Mouse (Mus musculus) midbrain, postnatal 0 days (tissue): ENCODE data around the gene Pex13. TPM values are rescaled to one million over a fixed set of nuclear protein-coding genes. Genes with fewer than 3 reads are reported as not detected.

Experiments used
- ATAC-seq: fragments of 200-750 bp; cut with Nextera tagmentation; 2 replicates; pipeline ENCODE4 v1.8.0; 2017; ENCODE audit warnings: moderate number of reproducible peaks, mild to moderate bottlenecking, moderate TSS enrichment, moderate library complexity; ENCODE audit not compliant: low FRiP score
- DNase-seq: peaks from one replicate; pipeline ENCODE4 v3.0.0-alpha.2; 2015; ENCODE audit warnings: low spot score
- H3K27ac ChIP-seq: fragments of 300-500 bp; sonication (generic); 2 replicates; pipeline ENCODE4 v1.5.1; 2014; ENCODE audit warnings: low read depth, mild to moderate bottlenecking, low read length, mixed read lengths
- H3K27me3 ChIP-seq: fragments of 300-500 bp; sonication (generic); 2 replicates; pipeline ENCODE4 v1.6.1; 2014; ENCODE audit warnings: low read length, control low read depth, mixed read lengths; ENCODE audit not compliant: insufficient read depth
- H3K36me3 ChIP-seq: fragments of 300-500 bp; sonication (generic); 2 replicates; pipeline ENCODE4 v1.6.1; 2014; ENCODE audit warnings: low read length, control low read depth, mixed read lengths; ENCODE audit not compliant: insufficient read depth
- H3K4me1 ChIP-seq: fragments of 300-500 bp; sonication (generic); 2 replicates; pipeline ENCODE4 v1.6.1; 2014; ENCODE audit warnings: mild to moderate bottlenecking, control low read depth, antibody characterized with exemption, low read length, mixed read lengths; ENCODE audit not compliant: insufficient read depth
- H3K4me2 ChIP-seq: fragments of 300-500 bp; sonication (generic); 2 replicates; pipeline ENCODE4 v1.6.1; 2014; ENCODE audit warnings: low read depth, mild to moderate bottlenecking, low read length, mixed read lengths; ENCODE audit not compliant: poor library complexity, severe bottlenecking
- H3K4me3 ChIP-seq: fragments of 300-500 bp; sonication (generic); 2 replicates; pipeline ENCODE4 v1.5.1; 2014; ENCODE audit warnings: low read depth, mild to moderate bottlenecking, low read length, moderate library complexity
- H3K9ac ChIP-seq: fragments of 300-500 bp; sonication (generic); replicated peaks from 2 replicates; pipeline ENCODE4 v1.6.1; 2014; ENCODE audit warnings: mild to moderate bottlenecking, low read length, moderate library complexity, mixed read lengths; ENCODE audit not compliant: poor library complexity, severe bottlenecking
- H3K9me3 ChIP-seq: fragments of 300-500 bp; sonication (generic); 2 replicates; pipeline ENCODE4 v1.6.1; 2016; ENCODE audit warnings: low read length, control low read depth
- CTCF ChIP-seq: IDR thresholded peaks from 2 replicates; pipeline ENCODE4 v1.5.1; 2016; ENCODE audit warnings: antibody characterized with exemption, mild to moderate bottlenecking
- WGBS: fragments of 180-500 bp; shearing (Covaris S2); extraction: QIAGEN DNeasy Blood & Tissue Kit; methylation state at CpG from one replicate; pipeline ENCODE4 v1.1.7; 2014; 5-methylcytosine and 5-hydroxymethylcytosine counted together
- polyA plus RNA-seq: library from polyadenylated mRNA; unstranded; fragments of >200 nt; fragmentation: Nextera tagmentation; extraction: Ambion mirVana; gene quantifications from 2 replicates; pipeline ENCODE4 v1.2.1, GENCODE M21; 2015
- total RNA-seq: library from RNA; depleted of rRNA; stranded (reverse); fragments of >200 nt; gene quantifications from 2 replicates; pipeline ENCODE4 v1.2.3, GENCODE M21; 2014

Gene Pex13
- total and polyA plus RNA-seq, 2 experiments from 2014 or later, result 17.9 to 24.8 TPM

DNA sequence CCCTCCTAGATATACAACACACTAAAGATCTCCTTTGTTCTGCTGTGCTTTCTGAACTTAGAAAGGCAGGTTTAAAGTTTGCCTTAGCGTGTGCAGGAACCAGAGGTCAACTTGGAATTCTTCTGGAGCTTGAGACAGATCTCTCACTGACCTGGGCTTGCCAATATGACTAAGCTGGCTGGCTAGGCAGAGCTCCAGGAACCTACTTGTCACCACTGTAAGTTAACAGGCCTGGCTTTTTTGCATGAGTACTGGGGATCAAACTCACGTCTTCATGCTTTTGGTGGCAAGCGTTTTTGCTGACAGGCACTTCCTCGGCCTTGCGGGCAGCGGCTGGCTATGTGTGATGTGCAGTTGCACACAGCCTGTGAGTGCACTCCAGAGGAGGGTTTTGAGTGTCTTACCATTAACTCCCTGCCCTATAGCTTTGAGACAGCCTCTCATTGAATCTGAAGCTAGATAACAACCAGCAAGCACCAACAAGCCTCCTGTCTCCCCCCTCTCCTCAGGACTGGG, 14.7 kb upstream of the Pex13 start:
- DNase-seq (no peak), ATAC-seq (no peak)
- no peak overlapping the region for H3K4me2 ChIP-seq
- H3K4me1 ChIP-seq, result no peaks in the 10 kb centered on the region
- 95% methylated on average over 6 of the region's 6 CpGs for WGBS
- peaks cover 29% of the 10 kb centered on the region for H3K36me3 ChIP-seq
- H3K9me3 ChIP-seq, result no peaks in the 10 kb centered on the region
- H3K27me3 ChIP-seq, result no peaks in the 10 kb centered on the region
- no peak overlapping the region for H3K4me3 ChIP-seq
- TF ChIP-seq CTCF, result no peak
- H3K27ac ChIP-seq, result no peak overlapping the region
- H3K9ac ChIP-seq, result no peak overlapping the region

GRCm38 (mm10) chr11:23679044-23679642, 13.4 kb upstream of the Pex13 start:
- no peak overlapping the region for H3K4me2 ChIP-seq
- ATAC-seq (no peak), DNase-seq (peak; percentile 82)
- H3K4me1 ChIP-seq, result no peaks in the 10 kb centered on the region
- H3K27me3 ChIP-seq, result no peaks in the 10 kb centered on the region
- 54% methylated on average over 3 of the region's 3 CpGs for WGBS
- H3K27ac ChIP-seq, result no peak overlapping the region
- H3K36me3 ChIP-seq, result peaks cover 36% of the 10 kb centered on the region
- H3K9ac ChIP-seq, result no peak overlapping the region
- peak; percentile 86 for TF ChIP-seq CTCF
- no peak overlapping the region for H3K4me3 ChIP-seq
- no peaks in the 10 kb centered on the region for H3K9me3 ChIP-seq

DNA sequence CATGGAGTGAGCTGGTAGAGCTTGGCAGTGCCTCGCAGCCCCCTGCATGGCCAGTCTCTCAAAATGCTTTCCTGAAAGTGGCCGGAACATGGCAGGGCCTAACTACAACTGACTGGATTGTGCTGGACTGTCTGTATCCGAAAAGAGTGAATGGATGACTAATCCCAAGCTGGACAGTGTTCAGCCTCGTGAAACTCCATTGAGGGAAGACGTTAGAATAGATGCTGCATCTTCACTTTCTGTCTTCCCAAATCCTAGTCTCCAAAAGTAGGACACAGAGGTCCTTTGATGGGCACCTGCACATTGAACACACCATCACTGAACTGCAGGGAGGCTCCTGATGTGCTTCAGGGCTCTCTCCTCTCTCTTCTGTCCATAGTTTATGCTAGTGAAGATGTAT, 10.3 kb upstream of the Pex13 start:
- no peak overlapping the region for H3K4me3 ChIP-seq
- H3K9ac ChIP-seq, result no peak overlapping the region
- no peak overlapping the region for H3K27ac ChIP-seq
- H3K36me3 ChIP-seq, result peaks cover 41% of the 10 kb centered on the region
- H3K4me1 ChIP-seq, result no peaks in the 10 kb centered on the region
- 90% methylated on average over 5 of the region's 5 CpGs for WGBS
- no peak for DNase-seq
- no peaks in the 10 kb centered on the region for H3K9me3 ChIP-seq
- no peak for ATAC-seq
- H3K27me3 ChIP-seq, result no peaks in the 10 kb centered on the region
- no peak overlapping the region for H3K4me2 ChIP-seq
- no peak for TF ChIP-seq CTCF

DNA sequence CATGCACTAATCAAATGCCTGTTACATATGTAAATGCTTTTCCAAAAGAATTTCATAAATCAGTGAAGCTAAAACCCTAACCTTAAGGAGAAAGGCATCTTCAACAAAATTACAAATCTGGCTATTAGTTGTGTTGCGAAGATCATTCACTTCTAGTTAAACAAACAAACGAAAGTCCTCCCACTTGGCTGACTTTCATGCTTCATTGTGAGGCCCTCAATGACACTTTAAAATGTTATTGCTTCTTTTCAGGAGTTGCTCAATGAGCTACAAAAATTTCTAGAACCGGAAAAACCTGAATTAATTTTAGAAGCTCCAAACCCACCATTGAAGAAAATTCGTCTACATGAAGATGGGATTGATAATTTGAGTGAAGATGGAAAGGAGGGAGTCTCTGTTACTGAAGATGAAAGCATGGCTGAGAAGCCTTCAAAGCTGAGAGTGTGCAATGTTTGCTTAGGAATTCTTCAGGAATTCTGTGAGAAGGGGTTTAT, 6.5 kb upstream of the Pex13 start:
- Histone ChIP-seq H3K27me3 (no peaks in the 10 kb centered on the region), H3K4me2 (no peak overlapping the region), H3K4me1 (0 out of 2 replicates have a peak, but pooled peaks cover under 1% of the 10 kb centered on the region), H3K9ac (no peak overlapping the region), H3K27ac (no peak overlapping the region), H3K4me3 (no peak overlapping the region), H3K9me3 (no peaks in the 10 kb centered on the region), H3K36me3 (peaks cover 29% of the 10 kb centered on the region)
- no peak for TF ChIP-seq CTCF
- DNase-seq (no peak), ATAC-seq (no peak)
- 92% methylated on average over 4 of the region's 4 CpGs for WGBS

- Histone ChIP-seq H3K27ac (no peak overlapping the region), H3K9ac (0 out of 2 replicates have a peak overlapping the region, but pooled peaks have one; percentile 64), H3K9me3 (no peaks in the 10 kb centered on the region), H3K4me1 (peaks cover 4% of the 10 kb centered on the region), H3K36me3 (no peaks in the 10 kb centered on the region; the same call in 1 of the 2 replicates), H3K4me2 (peak overlapping the region; percentile 77), H3K27me3 (no peaks in the 10 kb centered on the region), H3K4me3 (peak overlapping the region; percentile 76)
- TF ChIP-seq CTCF, result no peak
- 28% methylated on average over 3 of the region's 3 CpGs for WGBS
- DNase-seq (peak; percentile 36), ATAC-seq (no peak)
These were observed 1.4 kb upstream of the Pex13 start for GRCm38 (mm10) chr11:23667128-23667527.

DNA sequence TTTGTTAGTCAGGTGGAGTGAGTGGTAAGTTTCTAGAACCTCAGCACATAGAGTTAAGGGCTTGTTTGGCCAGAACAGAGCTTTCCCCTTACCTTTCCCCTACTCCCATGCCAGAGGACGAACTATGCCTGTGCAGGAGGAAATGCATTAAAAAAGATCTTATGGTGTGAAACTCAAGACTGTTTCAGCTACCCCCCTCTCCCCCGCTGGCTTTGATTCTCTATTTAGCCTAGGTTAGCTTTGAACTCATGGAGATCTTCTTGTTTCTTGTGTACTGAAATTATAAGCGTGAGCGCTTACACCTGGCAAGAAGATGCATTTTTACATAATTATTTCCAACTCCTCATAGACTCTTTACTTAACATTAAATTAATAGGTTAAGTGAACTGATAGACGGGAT, 767 bp upstream of the Pex13 start:
- Histone ChIP-seq H3K9me3 (no peaks in the 10 kb centered on the region), H3K27ac (peak overlapping the region; percentile 99), H3K4me2 (peak overlapping the region; percentile 77), H3K4me1 (peaks cover 4% of the 10 kb centered on the region), H3K9ac (peak overlapping the region; percentile 64), H3K27me3 (no peaks in the 10 kb centered on the region), H3K4me3 (peak overlapping the region; percentile 76), H3K36me3 (no peaks in the 10 kb centered on the region)
- no peak for TF ChIP-seq CTCF
- 8% methylated on average over 5 of the region's 5 CpGs for WGBS
- no peak for ATAC-seq
- DNase-seq, result no peak
